Mouse (Mus musculus): ENCODE data around the gene Nefh.

The Nefh gene

DNA sequence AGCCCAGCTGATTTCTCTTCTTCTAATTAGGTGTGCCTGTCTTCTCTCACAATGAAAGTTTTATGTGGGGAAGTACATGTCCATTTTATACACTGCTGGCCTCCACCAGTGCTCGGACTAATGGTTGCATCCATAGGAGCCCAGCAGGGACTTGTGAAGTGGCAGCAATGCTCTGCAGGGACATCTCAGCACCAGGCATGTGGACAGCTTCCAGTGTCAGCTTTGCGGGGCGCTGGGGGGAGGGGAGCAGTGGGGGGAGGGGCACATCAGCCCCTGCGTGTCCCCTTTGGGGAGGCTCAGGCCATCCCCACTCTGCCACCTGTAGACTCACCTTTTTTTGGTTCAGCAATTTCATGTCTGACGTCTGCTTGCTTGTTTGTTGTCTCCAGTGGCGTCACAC is 5.5 kb upstream of the Nefh start:
- no peak for DNase-seq (ENCODE audit: extremely low spot score, low read depth, low spot score)

DNA sequence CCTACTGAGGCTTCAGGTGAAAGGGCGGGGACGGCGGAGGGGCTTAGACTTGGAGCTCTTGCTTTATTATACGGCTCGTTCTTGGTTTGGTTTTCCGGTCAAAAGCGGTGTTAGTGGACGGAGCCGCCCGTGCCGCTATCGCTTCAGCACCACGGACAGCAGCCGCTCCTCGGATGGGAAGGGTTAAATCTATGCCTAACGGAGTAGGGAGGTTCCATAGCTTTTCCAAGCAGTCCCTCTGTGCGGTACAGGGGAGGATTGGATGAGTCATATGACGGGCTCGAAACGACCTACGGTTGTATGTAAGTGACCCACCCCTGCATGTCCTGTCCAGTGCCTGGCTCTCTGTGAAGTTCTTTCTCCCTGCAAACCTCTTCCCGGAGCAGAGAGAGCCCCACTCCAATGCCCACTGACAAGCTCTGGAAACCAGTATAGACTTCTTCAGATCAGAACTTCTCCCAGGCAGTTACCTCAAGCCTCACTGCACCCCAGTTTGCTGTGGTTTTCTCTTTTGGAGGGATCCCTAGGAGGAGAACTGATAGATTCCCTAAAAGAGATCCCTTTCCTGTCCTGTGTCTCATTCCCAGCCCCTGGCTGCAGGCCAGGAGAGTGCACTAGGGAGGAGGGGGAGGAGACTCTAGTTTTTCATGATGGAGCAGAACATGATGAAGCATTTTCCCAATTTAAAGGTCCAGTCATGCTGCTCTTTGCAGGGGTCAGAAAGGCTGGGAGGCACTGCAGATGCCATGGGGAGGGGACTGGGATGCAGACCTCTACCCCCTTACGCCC is 1.6 kb upstream of the Nefh start:
- DNase-seq (ENCODE audit: extremely low spot score, low read depth, low spot score): peak; percentile 49

DNA sequence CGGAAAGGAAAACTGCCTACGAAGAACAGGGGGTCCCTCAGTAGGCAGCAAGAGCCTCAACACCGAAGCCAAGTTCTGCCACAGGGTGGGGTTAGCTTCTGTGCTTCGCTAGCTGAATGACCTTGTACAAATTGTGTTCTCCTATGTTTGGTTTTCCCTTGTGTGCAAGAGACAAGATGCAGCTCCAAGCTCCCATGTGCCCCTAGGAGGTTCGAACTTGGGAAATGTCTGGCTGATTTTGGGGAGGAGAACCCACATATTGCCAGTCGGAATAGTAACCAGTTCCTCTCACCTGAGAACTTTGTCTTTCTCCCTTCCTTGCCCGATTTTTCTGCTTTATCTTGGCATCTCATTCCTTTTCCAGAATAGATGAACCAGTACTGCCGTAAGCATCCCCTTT is 928 bp upstream of the Nefh start:
- DNase-seq (ENCODE audit: extremely low spot score, low read depth, low spot score): no peak

DNA sequence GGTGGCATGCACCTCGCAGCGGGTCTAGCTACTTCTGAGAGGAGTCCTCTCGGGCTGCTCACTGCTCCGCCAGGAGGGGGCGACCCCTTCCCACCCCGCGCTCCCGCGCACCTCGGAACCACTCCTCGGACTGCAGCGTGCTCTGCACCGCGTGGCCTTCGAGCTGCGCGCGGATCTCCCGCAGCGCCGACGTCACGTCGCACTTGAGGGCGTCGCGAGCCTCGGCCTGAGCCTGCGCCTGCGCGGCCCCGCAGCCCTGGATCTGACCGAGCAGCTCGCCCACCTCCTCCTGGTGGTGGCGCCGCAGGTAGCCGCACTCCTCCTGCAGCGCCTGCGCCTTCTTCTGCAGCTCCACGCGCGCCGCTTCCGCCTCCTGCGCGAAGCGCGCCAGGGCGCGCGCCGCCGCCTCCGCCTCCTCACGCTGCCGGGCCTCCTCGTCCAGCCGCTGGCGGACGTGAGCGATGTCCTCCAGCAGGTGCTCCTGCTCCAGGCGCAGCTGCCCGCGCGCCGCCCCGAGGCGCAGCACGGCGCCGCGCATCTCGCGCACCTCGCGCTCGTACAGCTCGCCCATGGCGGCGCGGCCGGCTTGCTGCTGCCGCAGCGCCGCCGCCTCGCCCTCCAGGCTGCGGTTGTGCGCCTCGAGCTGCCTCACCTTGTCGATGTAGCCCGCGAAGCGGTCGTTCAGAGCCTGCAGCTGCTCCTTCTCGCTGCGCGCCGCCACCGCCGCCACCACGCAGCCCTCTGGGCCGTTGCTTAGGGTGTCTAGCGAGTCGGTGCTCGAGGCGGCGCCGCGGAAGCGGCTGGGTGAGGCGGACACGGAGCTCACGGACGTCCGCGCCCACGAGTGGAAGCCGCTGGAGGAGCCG is 684 bp downstream of the Nefh start:
- no peak for DNase-seq (ENCODE audit: extremely low spot score, low read depth, low spot score)

DNA sequence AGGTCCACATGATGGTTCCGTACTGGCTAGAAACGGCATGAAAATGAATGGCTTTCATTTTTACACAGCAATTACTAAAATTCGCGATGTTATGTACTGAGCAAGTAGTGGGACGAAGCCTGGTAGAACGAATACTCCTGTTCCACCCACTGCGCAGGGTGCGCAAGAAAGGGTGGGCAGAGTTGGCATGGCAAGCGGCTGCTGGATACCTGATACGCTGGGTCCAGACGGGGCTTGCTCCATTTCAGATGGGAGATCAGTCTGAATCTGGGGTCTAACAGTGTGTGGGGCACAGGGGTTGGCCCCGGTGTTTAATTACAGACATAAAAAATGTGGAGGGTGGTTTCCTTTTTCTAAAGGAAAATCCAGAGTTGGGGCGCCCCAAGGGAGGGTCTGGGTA is 1.3 kb downstream of the Nefh start:
- no peak for DNase-seq (ENCODE audit: extremely low spot score, low read depth, low spot score)

DNA sequence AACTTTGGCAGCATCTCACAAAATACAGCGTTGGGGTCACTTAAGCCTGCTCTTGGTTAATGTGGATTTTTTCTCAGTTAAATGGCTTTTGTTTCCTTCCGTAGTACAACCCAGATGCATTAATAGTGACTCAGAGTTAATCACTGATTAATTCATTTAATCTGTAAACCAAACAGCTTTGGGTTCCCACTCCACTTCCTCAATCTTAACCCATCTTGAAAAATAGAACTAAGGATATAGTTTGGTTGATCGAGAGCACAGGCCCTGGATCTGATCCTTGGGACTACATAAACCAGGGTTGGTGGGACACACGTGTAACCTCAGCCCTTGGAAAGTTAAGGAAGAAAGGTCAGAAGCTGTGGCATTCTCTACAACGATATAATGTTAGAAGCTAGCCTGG is 11.6 kb downstream of the Nefh start:
- DNase-seq (ENCODE audit: extremely low spot score, low read depth, low spot score): no peak

DNA sequence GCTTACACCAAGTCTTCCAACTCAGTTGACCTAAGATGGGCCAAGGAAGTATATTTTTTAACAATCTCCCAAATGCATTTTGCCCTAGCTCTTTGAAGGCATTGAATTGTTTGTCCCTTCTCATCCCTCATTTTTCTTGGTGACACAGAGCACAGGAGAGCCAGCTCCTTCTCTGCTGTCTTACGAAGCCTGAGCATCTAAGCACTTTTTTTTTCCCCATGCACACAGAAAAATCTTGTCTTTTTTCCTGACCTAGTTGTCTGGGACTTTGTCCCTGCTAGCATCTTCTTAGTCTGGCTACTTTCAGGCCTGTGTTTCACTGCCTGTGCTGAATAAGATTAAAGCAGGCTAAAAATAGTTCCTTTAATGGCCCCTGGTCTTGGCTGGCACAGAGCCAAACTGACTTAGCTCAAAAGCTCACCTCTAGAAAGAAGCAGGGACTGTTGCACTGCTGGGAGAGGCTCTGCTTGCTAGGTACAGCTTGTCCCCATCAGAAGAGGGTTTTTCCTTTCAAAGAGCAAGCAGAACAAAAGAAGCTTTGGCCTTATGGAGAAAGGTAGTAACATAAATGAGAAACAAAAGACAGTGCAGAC is 16.8 kb downstream of the Nefh start:
- DNase-seq (ENCODE audit: extremely low spot score, low read depth, low spot score): no peak

GRCm38 (mm10) chr11:4927224-4927623 is 20.6 kb downstream of the Nefh start:
- DNase-seq (ENCODE audit: extremely low spot score, low read depth, low spot score): no peak

DNA sequence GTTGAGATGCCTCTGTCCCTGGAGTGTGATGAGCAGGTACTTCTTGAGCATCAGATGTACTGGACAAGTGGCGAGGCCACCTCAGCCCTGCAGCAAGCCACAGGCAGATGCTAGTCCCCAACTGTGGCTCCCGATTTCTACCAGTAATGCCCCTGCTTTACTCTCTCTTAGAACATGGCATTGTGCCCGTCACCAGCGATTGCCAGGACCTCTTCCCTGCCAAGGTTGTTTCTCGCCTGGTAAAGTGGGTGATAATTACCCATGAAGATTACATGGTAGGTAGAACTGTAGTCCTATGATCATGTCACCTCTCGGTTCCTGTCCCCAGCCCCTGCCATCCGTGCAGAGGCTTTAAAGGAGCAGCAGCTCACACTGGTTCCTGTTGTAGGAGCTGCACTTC is 26.1 kb downstream of the Nefh start:
- no peak for DNase-seq (ENCODE audit: extremely low spot score, low read depth, low spot score)

DNA sequence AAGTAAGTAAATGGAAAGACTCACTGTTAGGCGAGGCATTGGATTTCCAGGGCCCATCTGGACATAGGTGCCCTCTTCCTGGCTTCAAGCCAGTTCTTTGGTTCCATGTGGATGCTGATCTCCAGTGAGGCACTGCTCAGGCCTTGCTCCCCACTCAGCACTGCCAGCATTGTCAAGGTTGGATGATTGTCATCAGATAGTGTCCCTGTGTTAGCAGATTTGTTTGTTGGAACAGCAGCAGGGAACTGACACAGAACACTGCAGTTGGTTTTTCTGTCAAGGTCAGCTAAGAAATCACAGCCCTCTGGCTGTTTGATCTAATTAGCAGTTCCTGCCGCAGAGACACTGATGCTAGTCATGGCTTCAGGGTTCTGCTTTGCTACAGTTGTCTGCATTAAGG is 26.6 kb downstream of the Nefh start:
- no peak for DNase-seq (ENCODE audit: extremely low spot score, low read depth, low spot score)

GRCm38 (mm10) chr11:4916068-4916467 is 31.8 kb downstream of the Nefh start:
- DNase-seq (ENCODE audit: extremely low spot score, low read depth, low spot score): peak; percentile 30

- no peak for DNase-seq (ENCODE audit: extremely low spot score, low read depth, low spot score)
Observed at GRCm38 (mm10) chr11:4906231-4906630, 41.6 kb downstream of the Nefh start.

GRCm38 (mm10) chr11:4901956-4902355 is 45.9 kb downstream of the Nefh start:
- no peak for DNase-seq (ENCODE audit: extremely low spot score, low read depth, low spot score)

- no peak for DNase-seq (ENCODE audit: extremely low spot score, low read depth, low spot score)
Observed at GRCm38 (mm10) chr11:4900437-4900836, 47.4 kb downstream of the Nefh start.

DNA sequence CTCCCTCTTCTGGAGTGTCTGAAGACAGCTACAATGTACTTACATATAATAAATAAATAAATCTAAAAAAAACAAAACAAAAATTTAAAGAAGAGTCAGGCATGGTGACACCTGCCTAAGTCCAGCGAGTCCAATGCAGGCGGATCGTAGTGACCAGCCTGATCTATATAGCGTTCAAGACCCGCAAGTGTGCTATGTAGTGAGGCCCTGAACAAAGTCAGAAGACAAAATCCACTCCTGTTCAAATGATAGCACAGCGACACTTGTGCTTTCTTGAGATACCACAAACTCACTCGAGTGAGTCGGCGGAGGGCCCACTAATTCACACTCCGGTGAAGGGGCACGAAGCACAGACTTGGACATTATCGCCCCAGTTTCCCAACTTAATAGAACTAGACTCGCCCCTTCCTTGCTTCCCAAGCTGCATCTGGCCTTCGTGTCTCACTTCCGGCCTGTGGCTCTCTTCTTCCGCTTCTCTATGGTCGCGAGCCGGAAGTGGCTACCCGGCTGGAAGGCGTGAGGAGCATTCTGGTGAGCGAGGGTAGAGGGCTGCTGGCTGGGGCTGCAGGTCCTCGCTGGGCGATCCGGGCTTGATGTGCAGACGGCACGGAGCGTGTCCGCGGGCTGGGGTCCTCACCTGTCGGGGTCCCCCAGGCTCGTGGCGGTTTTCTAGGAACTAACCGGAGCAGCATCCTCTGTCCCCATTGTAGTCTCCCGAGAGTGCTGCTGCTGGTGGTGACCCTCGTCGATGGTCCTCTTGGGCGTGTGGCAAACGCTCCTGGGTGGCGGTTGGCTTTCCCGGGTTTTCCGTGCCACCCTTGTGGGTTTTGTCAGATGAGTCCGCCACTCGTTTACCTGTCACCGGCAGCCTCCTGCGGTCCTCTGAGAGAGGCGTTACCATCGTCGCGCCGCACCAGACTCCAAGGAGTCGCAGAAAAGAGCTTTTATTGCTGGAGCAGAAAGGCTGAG is 52.7 kb downstream of the Nefh start, which contains the start of gene Thoc5:
Thoc5 (plus strand) TSS at position 473 of the 969 bp plus-strand sequence.
- DNase-seq (ENCODE audit: extremely low spot score, low read depth, low spot score): peak; percentile 73

Measured in hindlimb bud, embryonic 11.5 days (tissue).